Mouse (Mus musculus) lung, adult 2 months (tissue): ENCODE measurements around the gene Tbx19.

Experiments used
- CTCF ChIP-seq: fragments of 200-500 bp; IDR thresholded peaks from 2 replicates; pipeline ENCODE4 v1.5.1; 2011; ENCODE audit warnings: mild to moderate bottlenecking, low read length, control low read depth; ENCODE audit not compliant: insufficient read depth
- POLR2A ChIP-seq: fragments of 200-500 bp; IDR thresholded peaks from 2 replicates; pipeline ENCODE4 v1.6.1; 2011; ENCODE audit warnings: low read depth, mild to moderate bottlenecking, control low read depth, low read length, borderline replicate concordance; ENCODE audit errors: extremely low read depth

DNA sequence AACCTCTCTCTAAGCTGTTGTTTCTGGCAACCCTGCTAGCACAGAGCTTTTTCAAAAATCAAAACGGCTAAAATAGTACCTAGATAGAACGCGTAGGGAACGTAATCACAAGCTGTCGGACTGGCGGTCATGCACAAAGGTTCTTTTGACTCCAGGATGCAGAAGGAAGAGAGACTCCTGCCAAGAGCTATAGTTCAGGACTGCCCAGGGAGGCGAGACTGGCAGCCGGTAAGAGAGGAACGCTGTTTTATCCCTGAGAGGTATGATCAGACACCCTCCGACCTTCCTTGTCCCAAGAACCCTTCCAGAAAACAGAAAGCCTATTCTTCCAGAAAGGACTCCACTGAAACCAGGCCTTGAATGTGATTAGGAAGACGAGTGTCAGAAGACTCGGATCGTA is 31.0 kb upstream of the Tbx19 start:
- no peak for TF ChIP-seq CTCF
- no peak for TF ChIP-seq POLR2A
